Mouse (Mus musculus) erythroblast, embryonic 14.5 days (primary cell): ENCODE results near the gene Cacng8.

Experiments used
- GATA1 ChIP-seq: IDR thresholded peaks from 2 replicates; pipeline ENCODE4 v1.6.1; 2012; ENCODE audit warnings: low read length, inconsistent platforms, mixed read lengths
- TAL1 ChIP-seq: IDR thresholded peaks from 3 replicates; pipeline ENCODE4 v1.6.1; 2012; ENCODE audit warnings: low read length, inconsistent platforms, mixed read lengths

- TF ChIP-seq GATA1 (no peak), TAL1 (no peak)
These were observed 45.2 kb upstream of the Cacng8 start for GRCm38 (mm10) chr7:3345301-3345700.
